Mouse (Mus musculus): ENCODE results near the gene Kpna4.
"Not testable (repeated sequence)": the region's sequence is repeated elsewhere in the genome, so short reads cannot be mapped to it uniquely, and the experiment has no call there.

Kpna4 gene

GRCm38 (mm10) chr3:69109079-69109478 lies 17.8 kb downstream of the Kpna4 start:
- no peak for DNase-seq (ENCODE audit: low read depth in 2 of 2, low spot score in 2 of 2)

GRCm38 (mm10) chr3:69094456-69094855 lies 32.5 kb downstream of the Kpna4 start:
- no peak for DNase-seq (ENCODE audit: low read depth in 2 of 2, low spot score in 2 of 2)

GRCm38 (mm10) chr3:69064005-69064404 lies 62.9 kb downstream of the Kpna4 start:
- no peak for DNase-seq (ENCODE audit: low read depth in 2 of 2, low spot score in 2 of 2)

- DNase-seq (ENCODE audit: low read depth in 2 of 2, low spot score in 2 of 2) = no peak
Measured at GRCm38 (mm10) chr3:69062764-69063163, 64.1 kb downstream of the Kpna4 start.

- DNase-seq (ENCODE audit: low read depth in 2 of 2, low spot score in 2 of 2) = no peak
Measured at GRCm38 (mm10) chr3:69060672-69061071, 66.2 kb downstream of the Kpna4 start.

- DNase-seq (ENCODE audit: low read depth in 2 of 2, low spot score in 2 of 2) = no peak
Measured at GRCm38 (mm10) chr3:69055871-69056270, 71.0 kb downstream of the Kpna4 start.

GRCm38 (mm10) chr3:69054760-69055432 lies 72.0 kb downstream of the Kpna4 start:
- DNase-seq (ENCODE audit: low read depth in 2 of 2, low spot score in 2 of 2) = no peak

- DNase-seq (ENCODE audit: low read depth in 2 of 2, low spot score in 2 of 2) = no peak
Measured at GRCm38 (mm10) chr3:69051894-69052293, 75.0 kb downstream of the Kpna4 start.

GRCm38 (mm10) chr3:69049011-69049410 lies 77.9 kb downstream of the Kpna4 start:
- no peak for DNase-seq (ENCODE audit: low read depth in 2 of 2, low spot score in 2 of 2)

- no peak for DNase-seq (ENCODE audit: low read depth in 2 of 2, low spot score in 2 of 2)
Measured at GRCm38 (mm10) chr3:69047684-69048083, 79.2 kb downstream of the Kpna4 start.

- DNase-seq (ENCODE audit: low read depth in 2 of 2, low spot score in 2 of 2) = no peak
Measured at GRCm38 (mm10) chr3:69046509-69046908, 80.4 kb downstream of the Kpna4 start.

GRCm38 (mm10) chr3:69045750-69046149 lies 81.2 kb downstream of the Kpna4 start:
- DNase-seq (ENCODE audit: low read depth in 2 of 2, low spot score in 2 of 2) = no peak

- peak in 1 of 2 experiments; percentile 8 for DNase-seq (ENCODE audit: low read depth in 2 of 2, low spot score in 2 of 2)
Measured at GRCm38 (mm10) chr3:69045400-69045703, 81.6 kb downstream of the Kpna4 start.

- DNase-seq (ENCODE audit: low read depth in 2 of 2, low spot score in 2 of 2) = peak; percentile 70 to 74
Measured at GRCm38 (mm10) chr3:69044645-69045399, 82.1 kb downstream of the Kpna4 start, which contains the start of gene Trim59. Gene Trim59 (minus strand): TSS chr3:69044755.

- DNase-seq (ENCODE audit: low read depth in 2 of 2, low spot score in 2 of 2) = no peak
Measured at GRCm38 (mm10) chr3:69044167-69044591, 82.7 kb downstream of the Kpna4 start.

- peak in 1 of 2 experiments; percentile 32 for DNase-seq (ENCODE audit: low read depth in 2 of 2, low spot score in 2 of 2)
Measured at GRCm38 (mm10) chr3:69041298-69041697, 85.6 kb downstream of the Kpna4 start.

GRCm38 (mm10) chr3:69040105-69040504 lies 86.8 kb downstream of the Kpna4 start:
- DNase-seq (ENCODE audit: low read depth in 2 of 2, low spot score in 2 of 2) = no peak

- no peak for DNase-seq (ENCODE audit: low read depth in 2 of 2, low spot score in 2 of 2)
Measured at GRCm38 (mm10) chr3:69026133-69026783, 100.7 kb downstream of the Kpna4 start.

- no peak for DNase-seq (ENCODE audit: low read depth in 2 of 2, low spot score in 2 of 2)
Measured at GRCm38 (mm10) chr3:69020764-69021163, 106.1 kb downstream of the Kpna4 start.

GRCm38 (mm10) chr3:69020285-69020684 lies 106.6 kb downstream of the Kpna4 start:
- DNase-seq (ENCODE audit: low read depth in 2 of 2, low spot score in 2 of 2) = peak in 1 of 2 experiments; percentile 26

- DNase-seq (ENCODE audit: low read depth in 2 of 2, low spot score in 2 of 2) = not testable (repeated sequence)
Measured at GRCm38 (mm10) chr3:69018635-69019034, 108.3 kb downstream of the Kpna4 start.

GRCm38 (mm10) chr3:69017181-69017580 lies 109.7 kb downstream of the Kpna4 start:
- no peak for DNase-seq (ENCODE audit: low read depth in 2 of 2, low spot score in 2 of 2)
